Comparison of ENCODE assay signal across 24 mouse cellular contexts in the genomic region with DNA sequence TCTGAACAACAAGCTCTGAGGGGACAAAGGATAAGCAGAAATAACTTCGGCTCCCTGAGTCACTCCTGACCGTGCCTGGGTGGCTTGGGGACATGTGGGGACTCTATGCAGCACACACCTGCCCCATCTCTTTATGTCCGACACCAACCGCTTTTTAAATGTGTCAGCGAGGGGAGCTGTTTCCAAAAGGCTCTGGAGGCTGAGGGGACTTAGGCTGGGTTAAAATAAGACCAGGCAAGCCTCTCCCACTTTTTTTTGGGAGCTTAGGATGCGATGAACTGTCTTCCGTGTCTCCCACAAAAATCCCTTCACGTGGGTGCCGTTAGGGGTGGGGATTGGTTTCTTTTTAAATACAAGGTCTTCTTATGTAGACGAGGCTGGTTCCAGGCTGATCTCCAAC. TPM values are rescaled to one million over a fixed set of nuclear protein-coding genes. Genes with fewer than 3 reads are reported as not detected.
A peak's percentile ranks its signal among the peaks of the same experiment; 100 is the strongest.
DNase-seq lines count a peak whose midpoint lies in the region; TF ChIP-seq lines count a peak whose summit lies in the region.
"Had no signal": no experiment of that assay in that cellular context is flagged by ENCODE, and none has a peak within 500 bp of the region (broad histone marks: within the 10 kb centered on the region; RNA-seq: fewer than 3 reads in every experiment).

No protein-coding gene starts in this region.

- TF ChIP-seq POLR2A in olfactory bulb, adult 2 months (IDR thresholded peaks at IDR 0.05; ENCODE audit: insufficient read depth, low read depth, low read length): no peak

- H3K27ac ChIP-seq in layer of hippocampus, adult 2 months: peak overlapping the region; percentile 70
- peak overlapping the region; percentile 72 for H3K27ac ChIP-seq in olfactory bulb, adult 2 months (ENCODE audit: insufficient read depth, low read depth, low read length)
- H3K27ac ChIP-seq: embryonic facial prominence, embryonic 13.5 days; embryonic facial prominence, embryonic 15.5 days; forebrain, embryonic 10.5 days; forebrain, embryonic 12.5 days had no signal

- H3K4me3 ChIP-seq in layer of hippocampus, adult 2 months: no peak overlapping the region
- H3K4me3 ChIP-seq in olfactory bulb, adult 2 months (ENCODE audit: insufficient read depth, low read depth, low read length): no peak overlapping the region
- H3K4me3 ChIP-seq: embryonic facial prominence, embryonic 13.5 days; embryonic facial prominence, embryonic 15.5 days; erythroblast, embryonic 14.5 days; forebrain, embryonic 10.5 days; forebrain, embryonic 12.5 days had no signal

- TF ChIP-seq CTCF in layer of hippocampus, adult 2 months (conservative IDR thresholded peaks at IDR 0.05): no peak
- no peak for TF ChIP-seq CTCF in olfactory bulb, adult 2 months (IDR thresholded peaks at IDR 0.05; ENCODE audit: insufficient read depth, low read depth, low read length)

- 30% methylated on average over 10 of the region's 10 CpGs for WGBS in olfactory bulb, adult 2 months

- no peak for DNase-seq in layer of hippocampus, adult 2 months (ENCODE audit: low spot score in 2 of 2)
- DNase-seq in layer of hippocampus, postnatal 25 days (ENCODE audit: extremely low spot score in 1 of 2, low spot score in 1 of 2): no peak
- DNase-seq in brain, adult 2 months (ENCODE audit: low read depth, low spot score): peak; percentile 63
- no peak for DNase-seq in liver
- DNase-seq: adrenal gland, adult 8-10 months; adrenal gland, postnatal 14 days; adrenal gland, postnatal 36 days; B cell, adult 2 months; cerebellum, adult 11 months; cerebellum, adult 18-20 months; cerebellum, adult 8-10 months; cerebellum, postnatal 10 days; cerebellum, postnatal 25 days; embryo, embryonic 11 days had no signal

- peaks cover 59% of the 10 kb centered on the region for H3K4me1 ChIP-seq in olfactory bulb, adult 2 months (ENCODE audit: control insufficient read depth, insufficient read depth, low read length)

RNA-seq across cellular contexts. Expression of gene Sez6l, which starts 22.5 kb away (rescaled TPM):
- total RNA-seq in layer of hippocampus, adult 2 months (2021): 100 to 1,000 TPM; 233 to 235 TPM
- 100 to 1,000 TPM; 208 to 235 TPM for total RNA-seq in layer of hippocampus, postnatal 25 days (2021)
- 99.7 TPM in 1 of 2 replicates, not detected in the other for polyA plus RNA-seq in olfactory bulb, adult 2 months (2012; ENCODE audit: insufficient read depth, insufficient read length, low replicate concordance, missing spikeins)
- total RNA-seq: CH12.LX had no signal
- polyA plus RNA-seq: activated CD4-positive, CD25-positive, alpha-beta regulatory T cell, adult 4 months; CD4-positive, CD25-positive, alpha-beta regulatory T cell, adult 4 months; erythroblast, embryonic 14.5 days; G1E had no signal
